Mouse (Mus musculus): ENCODE measurements around the gene Erc2. TPM values are rescaled to one million over a fixed set of nuclear protein-coding genes. Genes with fewer than 3 reads are reported as not detected.

The Erc2 gene
- polyA plus RNA-seq, 2 experiments: 0.52 to 0.99 TPM

- 67% methylated on average over 6 of the region's 6 CpGs for WGBS (ENCODE audit: insufficient replicate concordance)
- no peak overlapping the region for H3K9ac ChIP-seq (replicated peaks)
- no peak overlapping the region for H3K4me3 ChIP-seq (ENCODE audit: insufficient read depth in 1 of 2, low read depth in 2 of 2, low read length in 2 of 2)
- ATAC-seq (ENCODE audit: insufficient read depth): no peak
- no peak overlapping the region for H3K4me2 ChIP-seq (ENCODE audit: low read depth)
- H3K27me3 ChIP-seq (ENCODE audit: control insufficient read depth, insufficient read depth, low read length): no peaks in the 10 kb centered on the region
- no peaks in the 10 kb centered on the region for H3K36me3 ChIP-seq (replicated peaks; ENCODE audit: control insufficient read depth, insufficient read depth, low read depth)
- H3K9me3 ChIP-seq (ENCODE audit: control insufficient read depth, low read length): no peaks in the 10 kb centered on the region
- no peak for DNase-seq (ENCODE audit: low read depth in 3 of 3, low spot score in 3 of 3)
- TF ChIP-seq CTCF (IDR thresholded peaks at IDR 0.05; ENCODE audit: low read depth) (no peak), EP300 (IDR thresholded peaks at IDR 0.05; ENCODE audit: low read depth) (no peak)
- no peaks in the 10 kb centered on the region for H3K4me1 ChIP-seq (replicated peaks; ENCODE audit: control insufficient read depth in 2 of 2, insufficient read depth in 2 of 2, low read length in 1 of 2)
- no peak overlapping the region for H3K27ac ChIP-seq
Measured at GRCm38 (mm10) chr14:28278951-28279350, 656.7 kb downstream of the Erc2 start.

GRCm38 (mm10) chr14:28280376-28280775 lies 658.1 kb downstream of the Erc2 start:
- Histone ChIP-seq H3K9me3 (ENCODE audit: control insufficient read depth, low read length) (no peaks in the 10 kb centered on the region), H3K27ac (no peak overlapping the region), H3K4me1 (replicated peaks; ENCODE audit: control insufficient read depth in 2 of 2, insufficient read depth in 2 of 2, low read length in 1 of 2) (no peaks in the 10 kb centered on the region), H3K36me3 (replicated peaks; ENCODE audit: control insufficient read depth, insufficient read depth, low read depth) (no peaks in the 10 kb centered on the region), H3K27me3 (ENCODE audit: control insufficient read depth, insufficient read depth, low read length) (no peaks in the 10 kb centered on the region), H3K4me3 (ENCODE audit: insufficient read depth in 1 of 2, low read depth in 2 of 2, low read length in 2 of 2) (no peak overlapping the region), H3K9ac (replicated peaks) (no peak overlapping the region), H3K4me2 (ENCODE audit: low read depth) (no peak overlapping the region)
- TF ChIP-seq EP300 (IDR thresholded peaks at IDR 0.05; ENCODE audit: low read depth): no peak
- TF ChIP-seq CTCF (IDR thresholded peaks at IDR 0.05; ENCODE audit: low read depth): no peak
- ATAC-seq (ENCODE audit: insufficient read depth): no peak
- no peak for DNase-seq (ENCODE audit: low read depth in 3 of 3, low spot score in 3 of 3)
- WGBS (ENCODE audit: insufficient replicate concordance): 45% methylated on average over 1 of the region's 1 CpGs

GRCm38 (mm10) chr14:28283319-28284095 lies 661.3 kb downstream of the Erc2 start:
- no peak overlapping the region for H3K4me3 ChIP-seq (ENCODE audit: insufficient read depth in 1 of 2, low read depth in 2 of 2, low read length in 2 of 2)
- no peak for TF ChIP-seq EP300 (IDR thresholded peaks at IDR 0.05; ENCODE audit: low read depth)
- no peak for TF ChIP-seq CTCF (IDR thresholded peaks at IDR 0.05; ENCODE audit: low read depth)
- ATAC-seq (ENCODE audit: insufficient read depth) (no peak), DNase-seq (ENCODE audit: low read depth in 3 of 3, low spot score in 3 of 3) (no peak)
- H3K27ac ChIP-seq: no peak overlapping the region
- H3K9ac ChIP-seq (replicated peaks): no peak overlapping the region
- H3K9me3 ChIP-seq (ENCODE audit: control insufficient read depth, low read length): no peaks in the 10 kb centered on the region
- H3K4me2 ChIP-seq (ENCODE audit: low read depth): no peak overlapping the region
- no peaks in the 10 kb centered on the region for H3K4me1 ChIP-seq (replicated peaks; ENCODE audit: control insufficient read depth in 2 of 2, insufficient read depth in 2 of 2, low read length in 1 of 2)
- 60% methylated on average over 1 of the region's 1 CpGs for WGBS (ENCODE audit: insufficient replicate concordance)
- no peaks in the 10 kb centered on the region for H3K36me3 ChIP-seq (replicated peaks; ENCODE audit: control insufficient read depth, insufficient read depth, low read depth)
- no peaks in the 10 kb centered on the region for H3K27me3 ChIP-seq (ENCODE audit: control insufficient read depth, insufficient read depth, low read length)

- Histone ChIP-seq H3K27me3 (ENCODE audit: control insufficient read depth, insufficient read depth, low read length) (no peaks in the 10 kb centered on the region), H3K9me3 (ENCODE audit: control insufficient read depth, low read length) (no peaks in the 10 kb centered on the region), H3K27ac (no peak overlapping the region), H3K36me3 (replicated peaks; ENCODE audit: control insufficient read depth, insufficient read depth, low read depth) (no peaks in the 10 kb centered on the region), H3K4me3 (ENCODE audit: insufficient read depth in 1 of 2, low read depth in 2 of 2, low read length in 2 of 2) (no peak overlapping the region), H3K4me2 (ENCODE audit: low read depth) (no peak overlapping the region), H3K9ac (replicated peaks) (no peak overlapping the region), H3K4me1 (replicated peaks; ENCODE audit: control insufficient read depth in 2 of 2, insufficient read depth in 2 of 2, low read length in 1 of 2) (no peaks in the 10 kb centered on the region)
- ATAC-seq (ENCODE audit: insufficient read depth) (no peak), DNase-seq (ENCODE audit: low read depth in 3 of 3, low spot score in 3 of 3) (no peak)
- TF ChIP-seq CTCF (IDR thresholded peaks at IDR 0.05; ENCODE audit: low read depth) (no peak), EP300 (IDR thresholded peaks at IDR 0.05; ENCODE audit: low read depth) (no peak)
Measured at GRCm38 (mm10) chr14:28286511-28286910, 664.3 kb downstream of the Erc2 start.

GRCm38 (mm10) chr14:28288196-28288595 lies 666.0 kb downstream of the Erc2 start:
- ATAC-seq (ENCODE audit: insufficient read depth) (no peak), DNase-seq (ENCODE audit: low read depth in 3 of 3, low spot score in 3 of 3) (no peak)
- no peak overlapping the region for H3K9ac ChIP-seq (replicated peaks)
- H3K36me3 ChIP-seq (replicated peaks; ENCODE audit: control insufficient read depth, insufficient read depth, low read depth): no peaks in the 10 kb centered on the region
- no peaks in the 10 kb centered on the region for H3K9me3 ChIP-seq (ENCODE audit: control insufficient read depth, low read length)
- TF ChIP-seq EP300 (IDR thresholded peaks at IDR 0.05; ENCODE audit: low read depth) (no peak), CTCF (IDR thresholded peaks at IDR 0.05; ENCODE audit: low read depth) (no peak)
- H3K4me3 ChIP-seq (ENCODE audit: insufficient read depth in 1 of 2, low read depth in 2 of 2, low read length in 2 of 2): no peak overlapping the region
- no peak overlapping the region for H3K27ac ChIP-seq
- WGBS (ENCODE audit: insufficient replicate concordance): 69% methylated on average over 2 of the region's 2 CpGs
- H3K4me1 ChIP-seq (replicated peaks; ENCODE audit: control insufficient read depth in 2 of 2, insufficient read depth in 2 of 2, low read length in 1 of 2): no peaks in the 10 kb centered on the region
- no peaks in the 10 kb centered on the region for H3K27me3 ChIP-seq (ENCODE audit: control insufficient read depth, insufficient read depth, low read length)
- H3K4me2 ChIP-seq (ENCODE audit: low read depth): no peak overlapping the region

All from liver, embryonic 14.5 days (tissue).